Mouse (Mus musculus): Measurements from ENCODE around the gene Kif26a.

Gene Kif26a

GRCm38 (mm10) chr12:112170671-112171574 lies 24.9 kb downstream of the Kif26a start:
- DNase-seq, result no peak

GRCm38 (mm10) chr12:112171657-112172056 lies 25.6 kb downstream of the Kif26a start:
- DNase-seq, result no peak

DNA sequence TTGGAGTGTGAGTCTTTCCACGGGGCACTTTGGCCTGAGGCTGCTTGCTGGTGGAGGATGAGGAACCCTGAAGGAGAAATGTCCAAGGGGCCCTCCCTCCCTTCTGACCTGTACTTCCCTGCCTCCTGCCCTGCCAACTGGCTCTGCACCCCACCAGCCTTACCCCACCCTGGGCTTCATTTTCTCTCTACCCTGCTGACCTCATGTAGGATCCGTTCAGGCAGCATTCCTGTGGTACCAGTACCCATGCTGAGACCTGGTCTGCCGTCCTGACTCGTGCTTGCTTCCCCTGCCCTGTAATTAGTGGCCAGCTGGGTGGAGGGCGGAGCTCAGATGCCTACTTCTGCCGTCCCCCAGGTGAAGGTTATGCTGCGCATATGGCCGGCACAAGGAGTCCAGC lies 26.2 kb downstream of the Kif26a start:
- DNase-seq, result no peak

- no peak for DNase-seq
Observed at GRCm38 (mm10) chr12:112177679-112178078, 31.7 kb downstream of the Kif26a start.

DNA sequence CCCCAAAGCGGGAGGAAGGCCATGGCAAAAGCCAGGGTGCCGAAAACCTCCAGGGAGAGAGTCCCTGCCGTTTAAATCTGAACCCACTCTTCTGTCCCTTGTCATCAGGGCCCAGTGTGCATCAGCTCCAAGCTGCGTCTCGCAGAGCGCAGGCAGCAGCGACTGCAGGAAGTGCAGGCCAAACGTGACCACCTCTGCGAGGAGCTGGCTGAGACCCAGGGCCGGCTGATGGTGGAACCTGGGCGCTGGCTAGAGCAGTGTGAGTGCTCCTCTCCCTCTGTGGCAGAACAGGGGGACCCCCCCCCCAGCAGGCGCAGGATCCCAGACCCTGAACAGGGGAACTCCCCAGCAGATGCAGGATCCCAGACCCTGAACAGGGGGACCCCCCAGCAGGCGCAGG lies 33.7 kb downstream of the Kif26a start:
- no peak for DNase-seq

- DNase-seq, result no peak
Observed at GRCm38 (mm10) chr12:112181921-112182608, 36.1 kb downstream of the Kif26a start.

DNA sequence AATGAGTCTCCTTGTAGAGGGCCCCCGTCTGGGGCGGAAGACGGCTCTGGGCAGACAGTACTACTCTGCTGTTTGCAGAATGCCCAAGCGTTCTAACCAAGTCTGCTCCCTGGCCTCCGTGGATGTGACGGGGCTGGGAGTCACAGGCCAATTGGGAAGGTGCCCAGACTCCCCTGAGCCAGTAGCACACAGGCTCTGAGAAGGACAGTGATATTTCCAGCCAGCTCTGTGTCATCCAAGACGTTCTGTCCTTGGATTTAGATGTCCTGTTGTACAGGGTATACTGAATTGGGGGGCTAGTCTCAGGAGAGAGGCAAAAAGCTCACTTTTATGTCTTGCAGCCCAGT lies 36.6 kb downstream of the Kif26a start:
- DNase-seq, result no peak

DNA sequence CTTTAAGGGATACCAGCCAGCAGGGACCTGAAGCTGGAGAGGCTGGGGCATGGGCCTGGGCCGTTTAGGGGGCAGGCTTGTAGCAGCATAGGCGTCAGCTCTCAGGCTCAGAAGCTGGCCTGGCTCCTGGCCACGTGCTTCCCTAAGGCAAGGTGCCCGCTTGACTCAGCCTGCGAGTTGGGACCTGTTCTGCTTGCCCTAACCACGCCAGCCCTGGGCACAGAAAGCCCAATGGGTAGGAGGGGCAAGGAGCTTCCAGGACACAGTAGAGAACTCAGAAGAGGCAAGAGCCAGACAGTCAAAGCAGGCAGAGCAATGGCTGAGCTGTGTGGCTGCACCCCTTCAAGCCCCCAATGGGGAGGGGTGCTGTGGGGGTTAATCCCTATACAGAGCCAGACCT lies 37.7 kb downstream of the Kif26a start:
- DNase-seq, result no peak

- no peak for DNase-seq
Observed at GRCm38 (mm10) chr12:112184390-112184789, 38.4 kb downstream of the Kif26a start.

DNA sequence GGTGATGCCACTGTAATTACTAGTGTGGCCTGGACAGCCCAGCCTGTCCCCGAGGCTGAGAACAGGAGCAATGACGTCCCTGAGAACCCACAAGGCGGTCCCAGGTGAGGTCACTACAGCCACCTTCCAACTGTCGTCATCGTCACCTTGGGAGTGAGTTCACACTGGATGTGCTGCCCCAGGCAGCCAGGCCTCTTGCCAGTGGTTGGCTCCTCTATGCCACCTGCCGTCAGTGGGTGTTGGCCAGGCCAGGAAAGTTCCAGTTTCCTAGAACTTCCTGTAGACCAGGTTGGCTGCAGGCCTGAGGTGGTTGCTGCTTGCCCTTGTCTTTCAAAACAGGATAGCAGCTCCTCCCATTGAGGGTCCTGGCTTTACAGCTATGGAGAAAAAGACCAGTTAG lies 40.9 kb downstream of the Kif26a start:
- DNase-seq, result no peak

DNA sequence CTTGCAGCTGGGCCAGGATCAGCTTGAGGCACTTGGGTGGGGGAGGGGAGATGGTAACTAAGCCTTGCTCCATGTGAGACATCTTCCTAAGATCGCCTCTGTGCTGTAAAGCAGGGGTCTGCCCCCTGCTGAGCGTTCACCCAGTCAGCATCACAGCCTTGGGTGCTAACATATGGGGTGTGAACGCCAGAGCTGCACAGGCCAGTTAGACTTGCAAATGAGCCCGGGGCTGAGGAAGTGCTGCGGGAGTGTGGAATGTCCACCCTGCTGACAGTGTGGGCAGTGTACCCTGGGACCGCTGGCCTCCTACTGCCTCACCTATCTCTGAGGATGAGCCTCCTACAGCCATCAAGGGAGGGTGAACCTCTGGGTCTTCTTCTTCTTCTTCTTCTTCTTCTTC lies 45.7 kb downstream of the Kif26a start:
- no peak for DNase-seq

DNA sequence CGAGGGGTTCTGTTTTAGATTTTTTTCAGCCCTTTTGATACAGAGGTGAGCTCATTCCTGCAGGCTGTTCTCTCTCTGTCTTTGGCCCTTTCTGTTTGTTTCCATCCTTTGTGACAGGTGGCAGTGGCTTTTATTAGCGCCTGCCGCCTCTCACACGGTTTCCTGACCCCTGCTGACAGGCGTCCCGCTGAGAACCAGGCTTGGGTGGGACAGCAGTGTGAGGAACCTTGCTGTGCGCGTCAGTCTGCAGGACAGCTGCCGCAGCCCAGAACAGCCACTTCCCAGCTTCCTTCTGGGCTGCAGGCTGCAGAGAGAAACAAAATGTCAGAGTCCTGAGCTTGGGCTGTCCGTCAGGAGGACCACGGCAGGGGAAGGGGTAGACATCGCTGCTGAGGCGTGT lies 49.0 kb downstream of the Kif26a start:
- no peak for DNase-seq

GRCm38 (mm10) chr12:112196562-112196961 lies 50.6 kb downstream of the Kif26a start:
- DNase-seq, result no peak

DNA sequence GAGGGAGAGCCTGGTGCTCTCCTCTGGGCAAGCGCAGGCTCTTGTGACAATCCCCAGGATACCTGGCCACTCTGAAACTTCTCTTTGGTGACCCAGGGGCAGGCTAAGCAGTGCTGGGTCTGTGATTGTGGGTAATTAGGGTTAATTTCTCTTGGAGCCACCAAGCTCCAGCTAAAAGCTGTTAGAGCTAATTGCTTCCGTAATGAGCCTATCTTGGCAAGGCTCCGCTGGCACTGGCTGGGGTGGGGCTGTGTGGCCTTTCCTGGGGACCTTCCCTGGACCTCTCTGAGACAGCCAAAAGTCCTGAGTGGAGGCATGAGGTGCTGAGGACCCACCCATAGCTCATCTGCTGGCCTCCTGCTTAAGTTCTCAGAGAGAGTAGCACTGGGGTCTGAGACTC lies 53.4 kb downstream of the Kif26a start:
- DNase-seq, result no peak

GRCm38 (mm10) chr12:112200045-112200444 lies 54.0 kb downstream of the Kif26a start:
- no peak for DNase-seq

- no peak for DNase-seq
Observed at GRCm38 (mm10) chr12:112207163-112207562, 61.2 kb downstream of the Kif26a start.

- DNase-seq, result no peak
Observed at GRCm38 (mm10) chr12:112207734-112208133, 61.7 kb downstream of the Kif26a start.

DNA sequence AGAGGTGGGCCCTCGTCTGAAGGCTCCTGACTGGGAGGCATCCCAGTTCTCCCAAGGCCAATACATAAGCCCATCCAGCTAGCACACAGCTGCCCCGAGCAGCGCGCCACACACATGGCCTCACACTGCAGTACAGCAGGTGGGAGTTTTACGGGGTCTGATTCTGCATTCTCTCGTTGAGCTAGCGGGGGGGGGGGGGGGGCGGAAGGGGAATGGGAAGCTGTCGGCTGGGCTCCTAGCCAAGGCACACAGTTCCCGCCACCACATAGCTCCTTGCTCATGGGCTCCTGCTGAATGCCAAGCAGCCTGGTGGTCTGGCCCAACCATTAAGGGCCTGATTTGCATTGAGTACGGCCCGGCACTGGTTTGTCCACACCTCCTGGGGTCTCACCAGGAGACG lies 64.6 kb downstream of the Kif26a start:
- DNase-seq, result no peak

DNA sequence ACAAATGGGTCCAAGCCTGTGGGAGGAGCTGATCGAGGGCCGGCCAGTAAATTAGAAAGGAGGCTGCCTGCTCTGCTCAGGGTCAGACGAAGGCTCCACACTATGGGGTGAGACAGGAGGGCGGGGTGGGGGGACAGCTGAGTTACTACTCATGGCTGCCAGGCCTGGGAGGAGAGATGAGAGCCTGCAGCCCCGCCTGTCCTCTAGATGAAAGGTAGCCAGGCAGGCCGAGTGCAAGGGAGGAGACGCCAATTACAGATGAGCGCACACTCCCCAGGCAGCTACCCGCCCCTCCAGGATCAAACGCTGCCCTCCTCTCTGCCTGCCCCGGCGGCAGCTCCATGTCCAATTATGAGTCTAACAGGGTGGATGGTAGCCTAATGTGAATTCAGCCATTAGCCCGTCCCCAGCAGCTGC lies 68.4 kb downstream of the Kif26a start:
- no peak for DNase-seq

DNA sequence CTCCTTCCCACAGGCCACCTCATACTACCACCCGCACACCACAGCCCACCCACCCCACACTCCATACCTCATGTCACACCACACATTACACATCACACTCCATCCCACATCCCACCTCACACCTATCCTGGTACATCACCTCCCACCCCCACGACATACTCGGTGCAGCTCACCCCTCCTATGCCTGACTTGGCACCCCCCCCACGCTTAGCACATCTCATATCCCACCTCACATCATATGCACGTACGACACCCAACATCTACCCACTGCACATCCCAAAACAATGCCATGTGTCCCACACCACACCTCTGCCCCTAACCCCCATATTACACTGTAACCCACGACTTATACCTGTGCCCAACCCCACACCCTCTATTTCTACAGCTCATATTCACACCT lies 69.5 kb downstream of the Kif26a start:
- DNase-seq, result no peak

GRCm38 (mm10) chr12:112217021-112217420 lies 71.0 kb downstream of the Kif26a start:
- DNase-seq, result no peak

DNA sequence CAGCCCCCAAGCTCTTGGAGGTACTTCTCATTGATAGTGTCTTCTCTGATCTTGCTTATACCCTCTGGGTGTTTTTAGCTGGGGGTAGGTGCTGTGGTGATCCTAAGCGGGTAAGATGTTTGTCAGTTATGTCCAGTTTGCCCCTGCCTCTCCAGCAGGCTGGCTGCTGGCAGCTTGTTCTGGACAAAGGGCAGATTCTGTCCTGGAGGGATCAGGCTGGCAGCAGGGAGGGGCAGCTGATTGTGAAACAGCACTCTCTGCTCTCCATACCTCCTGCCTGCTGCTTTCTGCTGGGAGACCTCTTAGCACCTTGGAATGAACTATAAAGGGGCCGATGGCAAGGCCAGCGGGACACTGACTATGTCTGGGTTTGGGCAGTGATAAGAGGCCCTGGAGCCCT lies 71.7 kb downstream of the Kif26a start:
- DNase-seq, result no peak

- DNase-seq, result no peak
Observed at GRCm38 (mm10) chr12:112221290-112221689, 75.3 kb downstream of the Kif26a start.

GRCm38 (mm10) chr12:112221754-112222439 lies 75.9 kb downstream of the Kif26a start:
- DNase-seq, result no peak

All from B cell, adult 2 months (primary cell).